Mouse (Mus musculus): ENCODE data around the gene Rab11fip3. TPM values are rescaled to one million over a fixed set of nuclear protein-coding genes. Genes with fewer than 3 reads are reported as not detected.
A peak's percentile ranks its signal among the peaks of the same experiment; 100 is the strongest.

Gene Rab11fip3
- polyA plus RNA-seq, 1 experiment: 15.2 TPM

- Histone ChIP-seq H3K4me3 (ENCODE audit: insufficient read depth, poor library complexity, severe bottlenecking) (no peak within 1 kb of the TSS), H3K79me2 (ENCODE audit: control insufficient read depth, insufficient read depth) (no peaks in the 10 kb centered on the region), H3K27me3 (ENCODE audit: control insufficient read depth, insufficient read depth, insufficient read length) (peaks cover 38% of the 10 kb centered on the region), H3ac (ENCODE audit: control insufficient read depth, insufficient read length, low read depth) (peak within 1 kb of the TSS; percentile 30), H3K79me3 (ENCODE audit: low read depth) (no peaks in the 10 kb centered on the region), H3K36me3 (ENCODE audit: control insufficient read depth, insufficient read depth) (no peaks in the 10 kb centered on the region)
- TF ChIP-seq MYOG (IDR thresholded peaks at IDR 0.05; ENCODE audit: control insufficient read depth, extremely low read depth, insufficient read length): no peak
- no peak for TF ChIP-seq MAX (IDR thresholded peaks at IDR 0.05)
- no peak for TF ChIP-seq CEBPB (IDR thresholded peaks at IDR 0.05; ENCODE audit: low read depth)
- no peak for TF ChIP-seq CTCF (IDR thresholded peaks at IDR 0.05; ENCODE audit: control insufficient read depth, insufficient read depth, insufficient read length)
- TF ChIP-seq USF1 (IDR thresholded peaks at IDR 0.05; ENCODE audit: low read depth): no peak
- TF ChIP-seq FOSL1 (IDR thresholded peaks at IDR 0.05; ENCODE audit: insufficient read depth, low read length, poor library complexity, severe bottlenecking): no peak
- no peak for TF ChIP-seq MYOD1 (IDR thresholded peaks at IDR 0.05; ENCODE audit: control insufficient read depth, insufficient read length, low read depth)
Measured at GRCm38 (mm10) chr17:25951803-25952623, 117.3 kb downstream of the Rab11fip3 start, which contains the start of gene A930017K11Rik. Gene A930017K11Rik (minus strand): TSS chr17:25952565.

- Histone ChIP-seq H3K36me3 (ENCODE audit: control insufficient read depth, insufficient read depth) (no peaks in the 10 kb centered on the region), H3K4me3 (ENCODE audit: insufficient read depth, poor library complexity, severe bottlenecking) (no peak overlapping the region), H3K27me3 (ENCODE audit: control insufficient read depth, insufficient read depth, insufficient read length) (peaks cover 38% of the 10 kb centered on the region), H3K79me2 (ENCODE audit: control insufficient read depth, insufficient read depth) (no peaks in the 10 kb centered on the region), H3ac (ENCODE audit: control insufficient read depth, insufficient read length, low read depth) (peak overlapping the region; percentile 30), H3K79me3 (ENCODE audit: low read depth) (no peaks in the 10 kb centered on the region)
- no peak for TF ChIP-seq CEBPB (IDR thresholded peaks at IDR 0.05; ENCODE audit: low read depth)
- no peak for TF ChIP-seq MYOG (IDR thresholded peaks at IDR 0.05; ENCODE audit: control insufficient read depth, extremely low read depth, insufficient read length)
- no peak for TF ChIP-seq CTCF (IDR thresholded peaks at IDR 0.05; ENCODE audit: control insufficient read depth, insufficient read depth, insufficient read length)
- no peak for TF ChIP-seq MYOD1 (IDR thresholded peaks at IDR 0.05; ENCODE audit: control insufficient read depth, insufficient read length, low read depth)
- TF ChIP-seq FOSL1 (IDR thresholded peaks at IDR 0.05; ENCODE audit: insufficient read depth, low read length, poor library complexity, severe bottlenecking): no peak
- no peak for TF ChIP-seq USF1 (IDR thresholded peaks at IDR 0.05; ENCODE audit: low read depth)
- no peak for TF ChIP-seq MAX (IDR thresholded peaks at IDR 0.05)
Measured at GRCm38 (mm10) chr17:25951225-25951802, 118.0 kb downstream of the Rab11fip3 start.

- Histone ChIP-seq H3K79me3 (ENCODE audit: low read depth) (no peaks in the 10 kb centered on the region), H3K4me3 (ENCODE audit: insufficient read depth, poor library complexity, severe bottlenecking) (no peak overlapping the region), H3K79me2 (ENCODE audit: control insufficient read depth, insufficient read depth) (no peaks in the 10 kb centered on the region), H3ac (ENCODE audit: control insufficient read depth, insufficient read length, low read depth) (no peak overlapping the region), H3K36me3 (ENCODE audit: control insufficient read depth, insufficient read depth) (no peaks in the 10 kb centered on the region), H3K27me3 (ENCODE audit: control insufficient read depth, insufficient read depth, insufficient read length) (peaks cover 38% of the 10 kb centered on the region)
- TF ChIP-seq MYOD1 (IDR thresholded peaks at IDR 0.05; ENCODE audit: control insufficient read depth, insufficient read length, low read depth): no peak
- no peak for TF ChIP-seq FOSL1 (IDR thresholded peaks at IDR 0.05; ENCODE audit: insufficient read depth, low read length, poor library complexity, severe bottlenecking)
- no peak for TF ChIP-seq CTCF (IDR thresholded peaks at IDR 0.05; ENCODE audit: control insufficient read depth, insufficient read depth, insufficient read length)
- no peak for TF ChIP-seq USF1 (IDR thresholded peaks at IDR 0.05; ENCODE audit: low read depth)
- no peak for TF ChIP-seq CEBPB (IDR thresholded peaks at IDR 0.05; ENCODE audit: low read depth)
- TF ChIP-seq MYOG (IDR thresholded peaks at IDR 0.05; ENCODE audit: control insufficient read depth, extremely low read depth, insufficient read length): no peak
- TF ChIP-seq MAX (IDR thresholded peaks at IDR 0.05): no peak
Measured at GRCm38 (mm10) chr17:25950706-25951105, 118.6 kb downstream of the Rab11fip3 start.

GRCm38 (mm10) chr17:25949981-25950380 is 119.4 kb downstream of the Rab11fip3 start:
- H3K4me3 ChIP-seq (ENCODE audit: insufficient read depth, poor library complexity, severe bottlenecking): no peak overlapping the region
- peaks cover 38% of the 10 kb centered on the region for H3K27me3 ChIP-seq (ENCODE audit: control insufficient read depth, insufficient read depth, insufficient read length)
- H3K79me2 ChIP-seq (ENCODE audit: control insufficient read depth, insufficient read depth): no peaks in the 10 kb centered on the region
- H3K79me3 ChIP-seq (ENCODE audit: low read depth): no peaks in the 10 kb centered on the region
- no peaks in the 10 kb centered on the region for H3K36me3 ChIP-seq (ENCODE audit: control insufficient read depth, insufficient read depth)
- TF ChIP-seq USF1 (IDR thresholded peaks at IDR 0.05; ENCODE audit: low read depth) (no peak), MAX (IDR thresholded peaks at IDR 0.05) (no peak), MYOG (IDR thresholded peaks at IDR 0.05; ENCODE audit: control insufficient read depth, extremely low read depth, insufficient read length) (no peak), MYOD1 (IDR thresholded peaks at IDR 0.05; ENCODE audit: control insufficient read depth, insufficient read length, low read depth) (no peak), CEBPB (IDR thresholded peaks at IDR 0.05; ENCODE audit: low read depth) (no peak), FOSL1 (IDR thresholded peaks at IDR 0.05; ENCODE audit: insufficient read depth, low read length, poor library complexity, severe bottlenecking) (no peak), CTCF (IDR thresholded peaks at IDR 0.05; ENCODE audit: control insufficient read depth, insufficient read depth, insufficient read length) (no peak)
- no peak overlapping the region for H3ac ChIP-seq (ENCODE audit: control insufficient read depth, insufficient read length, low read depth)

- Histone ChIP-seq H3K4me3 (ENCODE audit: insufficient read depth, poor library complexity, severe bottlenecking) (no peak overlapping the region), H3K79me2 (ENCODE audit: control insufficient read depth, insufficient read depth) (no peaks in the 10 kb centered on the region), H3K79me3 (ENCODE audit: low read depth) (no peaks in the 10 kb centered on the region), H3K36me3 (ENCODE audit: control insufficient read depth, insufficient read depth) (no peaks in the 10 kb centered on the region), H3ac (ENCODE audit: control insufficient read depth, insufficient read length, low read depth) (no peak overlapping the region), H3K27me3 (ENCODE audit: control insufficient read depth, insufficient read depth, insufficient read length) (peaks cover 33% of the 10 kb centered on the region)
- TF ChIP-seq USF1 (IDR thresholded peaks at IDR 0.05; ENCODE audit: low read depth): no peak
Measured at GRCm38 (mm10) chr17:25948051-25948450, 121.3 kb downstream of the Rab11fip3 start.
